Mouse (Mus musculus) erythroid progenitor cell, adult 5-6 weeks (primary cell): ENCODE measurements around the gene Ccdc124. TPM values are rescaled to one million over a fixed set of nuclear protein-coding genes. Genes with fewer than 3 reads are reported as not detected.

Experiments used
- ATAC-seq: replicated peaks from 2 replicates; pipeline ENCODE4 v1.8.0; 2016; ENCODE audit warnings: moderate number of reproducible peaks, mild to moderate bottlenecking, moderate TSS enrichment, inconsistent platforms; ENCODE audit not compliant: poor library complexity, low FRiP score, severe bottlenecking
- total RNA-seq, 2 experiments: library from RNA; stranded (forward) in 1 of 2; stranded (reverse) in 1 of 2; fragments of 150-400 nt in 1 of 2; fragments of 186-747, 209-891 nt in 1 of 2; gene quantifications; 2 replicates each; pipeline versions ENCODE4 v1.2.3 to v1.2.4; 2015 to 2017; ENCODE audit warnings: low replicate concordance in 2 of 2

Gene Ccdc124
- total RNA-seq, 2 experiments from 2014 or later = 18.0 to 23.8 TPM

- no peak for ATAC-seq
These were observed 23.4 kb downstream of the Ccdc124 start for GRCm38 (mm10) chr8:70850132-70850845.

GRCm38 (mm10) chr8:70849333-70849990 is 24.3 kb downstream of the Ccdc124 start:
- ATAC-seq = no peak

- ATAC-seq = no peak
These were observed 27.2 kb downstream of the Ccdc124 start for GRCm38 (mm10) chr8:70846371-70847154.

GRCm38 (mm10) chr8:70845108-70845507 is 28.6 kb downstream of the Ccdc124 start:
- no peak for ATAC-seq

GRCm38 (mm10) chr8:70844523-70844922 is 29.2 kb downstream of the Ccdc124 start:
- peak; percentile 32 for ATAC-seq

- no peak for ATAC-seq
These were observed 29.8 kb downstream of the Ccdc124 start for GRCm38 (mm10) chr8:70843941-70844340.

GRCm38 (mm10) chr8:70843214-70843773 is 30.4 kb downstream of the Ccdc124 start:
- peak; percentile 49 for ATAC-seq

GRCm38 (mm10) chr8:70842484-70842883 is 31.3 kb downstream of the Ccdc124 start:
- ATAC-seq = no peak

- ATAC-seq = peak; percentile 35
These were observed 32.3 kb downstream of the Ccdc124 start for GRCm38 (mm10) chr8:70841147-70842072.

- no peak for ATAC-seq
These were observed 33.1 kb downstream of the Ccdc124 start for GRCm38 (mm10) chr8:70840590-70840989.

- peak; percentile 67 for ATAC-seq
These were observed 34.1 kb downstream of the Ccdc124 start, which contains the start of gene Arrdc2 for GRCm38 (mm10) chr8:70839408-70840351. TSS of gene Arrdc2 (minus strand) at chr8:70839720.

- peak; percentile 5; the same call in 1 of the 2 replicates for ATAC-seq
These were observed 34.9 kb downstream of the Ccdc124 start for GRCm38 (mm10) chr8:70838654-70839407.

GRCm38 (mm10) chr8:70836666-70837065 is 37.1 kb downstream of the Ccdc124 start:
- no peak for ATAC-seq

- no peak for ATAC-seq
These were observed 39.7 kb downstream of the Ccdc124 start for GRCm38 (mm10) chr8:70834071-70834470.

GRCm38 (mm10) chr8:70833520-70833919 is 40.2 kb downstream of the Ccdc124 start:
- peak; percentile 20; the same call in 1 of the 2 replicates for ATAC-seq

- no peak for ATAC-seq
These were observed 40.7 kb downstream of the Ccdc124 start for GRCm38 (mm10) chr8:70833018-70833482.

- no peak for ATAC-seq
These were observed 41.4 kb downstream of the Ccdc124 start for GRCm38 (mm10) chr8:70832371-70832770.
